Mouse (Mus musculus) frontal cortex, postnatal 25 days (tissue): ENCODE results near the gene Rpl6.
"Not testable (repeated sequence)": the region's sequence is repeated elsewhere in the genome, so short reads cannot be mapped to it uniquely, and the experiment has no call there.

Experiments used
- DNase-seq, 2 experiments: peaks; one replicate each; pipeline ENCODE4 v3.0.0; 2022; ENCODE audit warnings: low spot score in 2 of 2

Rpl6 gene

GRCm38 (mm10) chr5:121196764-121197163 lies 7.5 kb upstream of the Rpl6 start:
- DNase-seq: no peak

- no peak for DNase-seq
Measured at GRCm38 (mm10) chr5:121197337-121197736, 6.9 kb upstream of the Rpl6 start.

GRCm38 (mm10) chr5:121198376-121198775 lies 5.9 kb upstream of the Rpl6 start:
- no peak for DNase-seq

GRCm38 (mm10) chr5:121201739-121202138 lies 2.5 kb upstream of the Rpl6 start:
- no peak for DNase-seq

- DNase-seq: no peak
Measured at GRCm38 (mm10) chr5:121202467-121202866, 1.8 kb upstream of the Rpl6 start.

GRCm38 (mm10) chr5:121205537-121206130 lies 1.4 kb downstream of the Rpl6 start:
- not testable (repeated sequence) for DNase-seq

GRCm38 (mm10) chr5:121206540-121206939 lies 2.3 kb downstream of the Rpl6 start:
- no peak for DNase-seq

GRCm38 (mm10) chr5:121206984-121207383 lies 2.7 kb downstream of the Rpl6 start:
- DNase-seq: no peak

- no peak for DNase-seq
Measured at GRCm38 (mm10) chr5:121209755-121210600, 5.7 kb downstream of the Rpl6 start.

- no peak for DNase-seq
Measured at GRCm38 (mm10) chr5:121210601-121210924, 6.3 kb downstream of the Rpl6 start.

- DNase-seq: no peak
Measured at GRCm38 (mm10) chr5:121212108-121212507, 7.8 kb downstream of the Rpl6 start.

GRCm38 (mm10) chr5:121214707-121215106 lies 10.4 kb downstream of the Rpl6 start:
- DNase-seq: no peak

- DNase-seq: peak; percentile 67 to 75
Measured at GRCm38 (mm10) chr5:121215380-121216125, 11.3 kb downstream of the Rpl6 start.

GRCm38 (mm10) chr5:121216126-121216446 lies 11.8 kb downstream of the Rpl6 start:
- DNase-seq: no peak

- DNase-seq: not testable (repeated sequence)
Measured at GRCm38 (mm10) chr5:121216584-121217312, 12.5 kb downstream of the Rpl6 start.

GRCm38 (mm10) chr5:121217313-121217634 lies 13.0 kb downstream of the Rpl6 start:
- no peak for DNase-seq

- no peak for DNase-seq
Measured at GRCm38 (mm10) chr5:121219190-121219589, 14.9 kb downstream of the Rpl6 start.

- peak; percentile 92 to 93 for DNase-seq
Measured at GRCm38 (mm10) chr5:121219980-121220731, 15.9 kb downstream of the Rpl6 start, which contains the start of gene Hectd4. Gene Hectd4 (plus strand): TSS chr5:121220219.

- no peak for DNase-seq
Measured at GRCm38 (mm10) chr5:121220732-121221301, 16.5 kb downstream of the Rpl6 start.

- DNase-seq: no peak
Measured at GRCm38 (mm10) chr5:121221328-121221850, 17.1 kb downstream of the Rpl6 start.

- DNase-seq: not testable (repeated sequence)
Measured at GRCm38 (mm10) chr5:121224020-121224419, 19.7 kb downstream of the Rpl6 start.
